Mouse (Mus musculus): Measurements from ENCODE around the gene Sde2. TPM values are rescaled to one million over a fixed set of nuclear protein-coding genes. Genes with fewer than 3 reads are reported as not detected.

Gene Sde2
- total RNA-seq, 2 experiments from 2014 or later = 23.1 to 23.8 TPM

Other genes with a start within 250 kb of the Sde2 start
- gene Lin9, start 210.0 kb upstream of the Sde2 start, total RNA-seq (2021) = 1 to 10 TPM; 3.6 to 4.3 TPM
- not detected for gene Mixl1, start 154.1 kb upstream of the Sde2 start, total RNA-seq (2021)
- gene Acbd3, start 125.1 kb upstream of the Sde2 start, total RNA-seq (2021) = 10 to 100 TPM; 34.3 to 34.8 TPM
- gene H3f3a, start 37.2 kb upstream of the Sde2 start, total RNA-seq (2021) = 100 to 1,000 TPM; 316 to 322 TPM
- gene Lefty2, start 42.0 kb downstream of the Sde2 start, total RNA-seq (2021) = 1 to 10 TPM; 1.3 to 2.3 TPM
- gene Pycr2, start 53.2 kb downstream of the Sde2 start, total RNA-seq (2021) = 10 to 100 TPM; 44.0 to 44.1 TPM
- 10 to 100 TPM in 1 of 2 experiments, 1 to 10 TPM in 1; 8.5 to 15.2 TPM for gene Lefty1, start 83.9 kb downstream of the Sde2 start, total RNA-seq (2021)
- 10 to 100 TPM; 27.0 to 28.3 TPM for gene Tmem63a, start 91.2 kb downstream of the Sde2 start, total RNA-seq (2021)
- 10 to 100 TPM; 32.2 to 33.3 TPM for gene Ephx1, start 169.8 kb downstream of the Sde2 start, total RNA-seq (2021)
- gene 9130409I23Rik, start 200.1 kb downstream of the Sde2 start, total RNA-seq (2021) = not detected